Mouse (Mus musculus) kidney, postnatal 25 days (tissue): ENCODE data around the gene Akp3.

ENCODE experiments used
- DNase-seq, 2 experiments: peaks; one replicate each; pipeline ENCODE4 v3.0.0; 2021; ENCODE audit warnings: mixed read lengths in 2 of 2

The Akp3 gene

GRCm38 (mm10) chr1:87124673-87125072, at the start of gene Akp3:
Akp3 (plus strand) TSS chr1:87124973.
- DNase-seq: no peak

DNA sequence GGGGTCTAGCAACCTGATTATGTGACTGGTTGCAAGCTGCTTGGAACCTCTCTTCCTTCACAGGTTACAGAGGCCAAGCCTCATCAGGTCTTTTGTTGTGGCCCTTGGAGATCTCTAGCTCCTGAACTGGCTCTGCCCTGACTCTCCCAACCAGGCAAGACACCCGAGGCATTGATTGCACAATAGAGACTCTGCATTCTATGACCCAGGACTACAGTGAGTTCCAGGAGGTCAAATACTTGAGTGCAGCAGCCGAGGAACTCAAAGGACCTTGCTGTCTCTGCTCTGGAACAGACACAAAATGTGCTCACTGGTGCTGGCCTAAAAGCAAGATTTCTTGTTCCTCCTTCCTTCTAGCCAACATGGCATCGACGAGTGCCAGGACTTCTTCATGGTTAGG, 38.6 kb upstream of the Akp3 start:
- DNase-seq: no peak

DNA sequence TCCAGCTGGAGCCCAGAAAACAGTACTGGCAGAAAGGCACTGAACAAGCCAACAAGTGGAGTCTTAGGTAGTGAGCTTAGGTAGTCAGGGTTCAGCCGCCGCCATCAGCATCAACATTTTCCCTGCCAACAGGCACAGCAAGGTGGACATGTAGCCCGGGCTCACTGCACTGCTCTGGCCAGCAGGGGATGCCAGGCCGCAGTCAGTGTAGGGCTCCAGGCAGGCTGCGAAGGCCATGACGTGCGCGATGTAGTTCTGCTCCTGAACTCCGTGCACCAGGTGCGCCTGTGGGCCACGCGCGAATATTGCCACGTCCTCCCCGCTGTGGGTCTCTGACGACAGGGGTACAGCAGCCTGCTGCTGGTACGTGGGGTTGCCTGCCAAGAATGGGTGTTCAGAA, 37.8 kb upstream of the Akp3 start:
- DNase-seq: no peak

DNA sequence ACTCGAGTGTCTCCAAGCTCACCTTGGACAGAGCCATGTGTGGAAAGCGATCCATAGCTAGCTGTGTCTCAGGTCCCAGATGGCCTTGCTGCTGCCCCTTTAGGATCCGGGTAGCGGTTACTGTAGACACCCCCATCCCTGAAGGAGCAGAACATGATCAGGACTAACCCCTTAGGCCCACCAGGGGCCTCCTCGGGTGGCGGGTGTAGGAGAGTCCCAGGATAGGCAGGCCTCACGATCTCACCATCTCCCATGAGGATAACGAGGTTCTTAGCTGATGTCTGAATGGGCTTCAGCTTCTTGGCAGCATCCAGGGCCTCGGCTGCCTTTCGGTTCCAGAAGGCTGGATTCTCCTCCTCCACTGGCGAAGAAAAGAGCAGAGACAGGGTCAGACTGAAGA, 35.5 kb upstream of the Akp3 start:
- DNase-seq: no peak

GRCm38 (mm10) chr1:87089828-87090227, 34.9 kb upstream of the Akp3 start, which contains the start of gene Alppl2:
Alppl2 (minus strand) TSS chr1:87089928.
- DNase-seq: no peak

- DNase-seq: no peak
Measured at GRCm38 (mm10) chr1:87095642-87096041, 29.1 kb upstream of the Akp3 start.

- DNase-seq: peak; percentile 70 to 77
Measured at GRCm38 (mm10) chr1:87098358-87098975, 26.3 kb upstream of the Akp3 start.

DNA sequence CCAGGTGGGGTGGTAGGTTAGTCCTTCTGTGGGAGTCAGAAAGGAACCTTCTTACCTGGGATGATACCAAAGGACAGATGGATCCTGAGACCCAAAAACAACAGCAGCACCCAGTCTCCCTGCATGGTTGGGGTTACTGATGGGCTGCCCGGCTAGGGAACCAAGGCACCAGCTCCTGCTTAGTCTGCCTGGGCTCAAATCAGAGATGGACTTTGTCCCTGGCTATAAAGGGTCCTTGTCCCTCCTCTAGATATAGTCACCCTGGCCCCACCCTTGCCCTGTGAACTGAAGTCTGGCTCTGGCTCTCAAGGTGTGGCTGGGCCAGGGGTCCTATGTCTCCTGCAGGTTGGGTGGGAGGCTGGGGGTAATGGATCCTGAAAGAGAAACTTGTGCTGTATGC, 23.4 kb upstream of the Akp3 start, which contains the start of gene Alpi:
Gene Alpi, minus strand, starts transcription at position 196 of the 400 bp plus-strand sequence.
- no peak for DNase-seq

DNA sequence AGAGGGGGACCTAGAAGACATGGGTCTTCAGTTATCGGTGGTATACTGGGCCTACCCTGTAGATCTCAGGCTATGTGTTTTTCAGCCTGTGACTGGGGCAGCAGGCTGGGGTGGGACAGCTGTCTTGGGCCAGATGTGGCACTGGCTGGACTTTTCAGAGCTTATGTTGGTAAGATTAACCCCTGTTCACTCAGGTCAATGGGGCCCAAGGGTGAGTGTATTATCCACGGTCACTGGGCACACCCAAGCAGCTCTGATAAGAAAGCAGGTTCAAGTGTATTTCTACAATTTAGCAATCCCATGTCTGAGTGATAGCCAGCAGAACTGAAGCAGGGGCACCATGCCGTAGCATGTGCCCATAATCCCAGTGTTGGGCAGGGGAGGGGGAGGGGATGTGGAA, 22.7 kb upstream of the Akp3 start:
- no peak for DNase-seq

GRCm38 (mm10) chr1:87103936-87104335, 20.8 kb upstream of the Akp3 start:
- DNase-seq: no peak

- DNase-seq: no peak
Measured at GRCm38 (mm10) chr1:87106536-87106935, 18.2 kb upstream of the Akp3 start.

GRCm38 (mm10) chr1:87108564-87108963, 16.2 kb upstream of the Akp3 start:
- DNase-seq: no peak

- peak; percentile 55 to 62 for DNase-seq
Measured at GRCm38 (mm10) chr1:87111719-87112354, 12.9 kb upstream of the Akp3 start.

- DNase-seq: no peak
Measured at GRCm38 (mm10) chr1:87114784-87115183, 10.0 kb upstream of the Akp3 start.

- DNase-seq: peak in 1 of 2 experiments; percentile 8
Measured at GRCm38 (mm10) chr1:87127206-87128030, 2.6 kb downstream of the Akp3 start.

DNA sequence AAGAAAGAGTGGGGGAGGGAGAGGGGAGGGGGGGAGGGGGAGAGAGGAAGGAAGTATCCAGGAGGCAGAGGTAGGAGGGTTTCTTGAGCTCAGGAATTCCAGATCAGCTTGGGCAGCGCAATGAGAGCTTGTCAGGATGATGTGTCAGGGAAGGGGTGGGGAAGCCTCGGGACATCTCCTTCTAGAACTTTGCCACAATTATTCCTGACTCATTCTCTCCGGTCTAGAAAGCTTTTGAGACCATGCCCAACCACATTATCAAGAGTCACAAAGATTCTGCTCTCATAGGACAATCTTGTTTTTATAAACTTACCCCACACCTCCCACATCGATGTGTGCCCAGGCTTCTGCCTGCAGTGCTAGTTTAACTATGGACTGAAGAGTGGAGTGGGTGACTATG, 7.0 kb downstream of the Akp3 start:
- no peak for DNase-seq

- DNase-seq: no peak
Measured at GRCm38 (mm10) chr1:87141550-87141949, 16.8 kb downstream of the Akp3 start.

DNA sequence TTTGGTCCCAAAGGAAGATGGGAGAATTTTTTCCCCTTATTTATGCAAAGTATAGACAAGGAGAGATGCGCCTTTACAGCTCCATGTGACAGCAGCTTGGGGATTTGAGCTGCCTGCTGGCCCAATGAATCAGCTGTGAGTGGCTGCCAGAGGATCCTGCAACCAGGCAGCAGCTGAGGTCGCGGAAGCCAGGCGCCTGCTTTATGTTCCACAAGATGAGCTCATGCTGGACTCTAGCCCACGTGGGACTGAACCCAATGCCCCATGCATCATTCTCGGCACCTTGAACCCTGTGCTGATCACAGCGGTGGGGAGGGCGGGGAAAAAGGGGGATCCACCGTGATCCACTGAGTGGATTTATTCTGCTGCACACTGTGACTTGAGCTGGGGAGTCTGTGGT, 17.7 kb downstream of the Akp3 start:
- no peak for DNase-seq

DNA sequence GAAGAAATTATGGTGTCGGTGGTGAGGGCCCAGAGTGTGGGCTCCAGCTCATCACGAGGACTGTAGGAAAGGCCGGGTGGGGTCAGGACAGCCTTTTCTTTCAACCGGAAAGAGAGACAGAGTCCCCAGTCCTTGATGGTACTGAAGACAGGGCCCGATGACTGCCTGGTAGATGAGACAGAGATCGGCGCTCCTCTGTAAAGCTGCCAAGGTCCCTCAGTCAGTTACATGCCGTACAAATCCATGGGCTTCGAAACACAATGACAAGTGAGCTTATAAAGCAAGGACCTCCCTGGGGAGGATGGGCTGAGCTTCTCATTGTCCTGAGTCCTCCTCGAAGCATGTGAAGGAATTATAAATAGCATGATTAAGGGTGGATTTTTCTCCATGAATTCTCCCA, 18.4 kb downstream of the Akp3 start:
- no peak for DNase-seq

DNA sequence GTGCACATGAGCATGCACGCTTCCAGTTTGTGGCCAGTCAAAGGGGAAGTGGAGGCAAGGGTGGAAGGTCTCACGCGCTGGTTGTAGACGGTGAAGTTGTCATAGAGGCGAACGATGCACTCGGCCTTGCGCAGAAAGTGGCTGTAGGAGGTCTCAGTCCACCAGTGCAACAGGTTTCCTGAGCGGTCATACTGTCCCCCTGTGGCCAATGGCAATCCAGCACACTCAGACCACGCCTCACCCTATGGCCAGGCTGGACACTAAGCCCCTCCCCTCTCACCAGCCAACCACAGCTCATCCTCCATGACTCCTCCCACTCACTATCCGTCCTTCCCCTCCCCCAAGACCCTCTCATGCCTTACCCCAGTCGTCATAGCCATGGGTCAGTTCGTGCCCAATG, 24.6 kb downstream of the Akp3 start:
- DNase-seq: no peak

- no peak for DNase-seq
Measured at GRCm38 (mm10) chr1:87151286-87151685, 26.5 kb downstream of the Akp3 start.

- DNase-seq: no peak
Measured at GRCm38 (mm10) chr1:87153776-87154500, 29.2 kb downstream of the Akp3 start.

- DNase-seq: no peak
Measured at GRCm38 (mm10) chr1:87154501-87155120, 29.8 kb downstream of the Akp3 start.
